Mouse (Mus musculus) left cerebral cortex, postnatal 36 days (tissue): ENCODE results near the gene Mmrn1. TPM values are rescaled to one million over a fixed set of nuclear protein-coding genes. Genes with fewer than 3 reads are reported as not detected.

Experiments used
- DNase-seq, 2 experiments: peaks; one replicate each; pipeline ENCODE4 v3.0.0; 2021 to 2022; ENCODE audit warnings: low spot score in 2 of 2, mixed read lengths in 1 of 2
- intact Hi-C: fragments of 180-260 bp; cut with DNase I; formaldehyde crosslinking; loops from one replicate; pipeline ENCODE4 v1.15.1; 2025
- total RNA-seq, 2 experiments: library from RNA; stranded (reverse); gene quantifications; 2 replicates each; pipeline ENCODE4 v1.2.3; 2021

Gene Mmrn1
- total RNA-seq, 2 experiments from 2014 or later: 0.12 to 0.20 TPM

DNA sequence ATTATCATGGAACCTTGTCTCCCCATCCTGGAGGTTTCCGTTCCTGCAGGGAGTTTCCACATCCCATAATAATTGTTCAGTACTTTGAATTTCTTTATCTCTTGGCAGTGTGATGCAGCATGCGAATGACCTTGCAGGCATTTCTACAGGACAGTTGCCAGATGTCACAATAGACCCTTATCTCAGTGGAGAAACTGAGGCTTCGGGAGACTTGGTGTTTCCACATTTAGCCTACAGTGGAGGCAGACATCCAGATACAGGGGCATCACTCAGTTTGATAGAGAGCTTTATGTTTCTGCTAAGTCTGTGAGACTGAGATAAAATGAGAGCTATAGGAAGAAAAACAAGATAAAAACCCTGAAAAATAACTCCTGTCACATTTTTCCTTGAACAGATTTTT is 63.0 kb downstream of the Mmrn1 start:
- intact Hi-C loops: loop anchor here (2.0 kb wide), 1 partner anchor 313 kb away; no protein-coding TSS in a partner anchor
- no peak for DNase-seq

DNA sequence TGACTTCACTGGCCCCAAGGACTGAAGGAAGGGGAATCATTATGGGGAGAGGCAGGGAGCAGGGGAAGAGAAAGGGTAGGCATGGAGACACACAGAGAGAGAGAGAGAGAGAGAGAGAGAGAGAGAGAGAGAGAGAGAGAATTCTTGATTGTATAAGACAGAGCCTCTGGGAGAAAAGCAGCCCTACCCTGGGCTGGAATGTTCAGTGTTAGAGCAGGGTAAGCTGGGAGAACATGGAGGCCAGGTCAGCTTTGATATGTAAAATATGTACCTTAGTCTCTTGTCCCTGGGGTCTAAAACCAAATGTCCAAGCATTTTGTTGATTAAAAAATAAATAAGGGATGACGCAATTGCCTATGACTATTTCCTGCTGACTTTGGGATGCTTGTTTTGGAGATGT is 67.6 kb downstream of the Mmrn1 start:
- intact Hi-C loops: no loop called here
- DNase-seq: no peak

DNA sequence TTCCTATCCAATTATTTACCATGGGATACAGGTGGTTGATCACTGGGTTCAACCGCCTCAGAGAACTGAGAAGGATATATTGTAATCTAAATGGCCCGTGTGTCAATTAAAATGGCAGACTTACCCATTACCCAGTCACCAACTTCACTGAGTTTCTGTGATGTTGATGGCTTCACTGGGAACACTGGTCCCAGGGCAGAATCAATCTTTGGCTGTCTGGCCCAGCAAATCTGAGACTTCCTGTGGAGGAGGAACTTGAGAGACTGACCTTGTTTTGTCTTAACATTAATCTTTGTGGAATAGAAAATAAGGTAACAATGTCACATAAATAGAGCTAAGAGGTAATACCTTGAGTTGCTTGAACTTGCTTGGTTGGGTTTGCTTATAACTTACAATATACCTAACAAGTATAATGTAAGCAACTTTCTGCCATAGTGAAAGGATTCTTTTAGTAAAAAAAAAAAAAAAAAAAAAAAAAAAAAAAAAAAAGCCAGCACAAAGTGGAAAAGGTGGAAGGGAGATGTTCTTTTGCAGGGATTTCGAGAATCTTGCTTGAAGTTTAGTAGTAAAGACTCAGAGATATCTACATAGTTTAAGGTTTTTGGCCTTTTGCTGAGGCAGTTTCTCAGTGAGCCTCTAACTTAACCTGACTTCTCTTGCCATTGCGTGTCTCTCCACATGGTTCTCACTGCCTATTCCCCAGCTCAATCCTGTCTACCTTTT is 68.8 kb downstream of the Mmrn1 start:
- intact Hi-C loops: no loop called here
- DNase-seq: no peak

DNA sequence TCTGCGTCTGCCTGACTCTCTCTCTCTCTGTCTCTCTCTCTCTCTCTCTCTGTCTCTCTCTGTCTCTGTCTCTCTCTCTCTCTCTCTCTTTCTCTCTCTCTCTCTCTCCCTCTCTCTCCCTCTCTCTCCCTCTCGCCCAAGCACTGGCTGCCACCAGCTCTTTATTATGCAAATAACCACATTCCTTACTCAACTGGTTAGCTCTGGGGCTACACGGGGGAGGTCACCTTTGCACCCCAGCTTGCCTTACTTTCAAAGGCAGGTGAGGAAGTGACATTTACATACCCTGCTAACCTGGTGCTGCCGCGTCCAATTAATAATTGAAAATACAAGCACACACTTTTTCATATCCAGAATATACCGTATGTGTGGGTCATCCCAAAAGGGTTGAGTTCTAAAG is 69.3 kb downstream of the Mmrn1 start:
- intact Hi-C loops: no loop called here

DNA sequence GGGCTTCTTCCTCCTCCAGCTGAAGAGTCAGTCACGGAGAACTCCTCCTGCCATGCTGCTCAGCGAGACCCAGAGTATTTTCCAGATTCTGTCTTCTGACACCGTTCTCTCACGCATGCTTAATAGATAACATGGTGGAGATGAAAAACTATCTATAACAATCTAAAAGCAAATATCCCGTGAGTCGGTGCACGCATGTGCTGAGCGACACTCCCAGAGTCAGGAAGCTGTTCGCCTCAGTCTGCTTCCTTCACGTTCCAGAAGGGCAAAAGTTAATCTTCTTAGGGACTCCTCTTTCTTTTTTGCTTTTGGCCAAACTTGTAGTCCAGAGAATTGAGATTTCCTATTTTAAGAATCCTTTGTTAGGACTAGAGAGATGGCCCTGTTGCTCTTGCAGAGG is 69.7 kb downstream of the Mmrn1 start:
- intact Hi-C loops: no loop called here
- DNase-seq: no peak

More for the DNA sequence above, 69.3 kb downstream of the Mmrn1 start:
- no peak for DNase-seq

DNA sequence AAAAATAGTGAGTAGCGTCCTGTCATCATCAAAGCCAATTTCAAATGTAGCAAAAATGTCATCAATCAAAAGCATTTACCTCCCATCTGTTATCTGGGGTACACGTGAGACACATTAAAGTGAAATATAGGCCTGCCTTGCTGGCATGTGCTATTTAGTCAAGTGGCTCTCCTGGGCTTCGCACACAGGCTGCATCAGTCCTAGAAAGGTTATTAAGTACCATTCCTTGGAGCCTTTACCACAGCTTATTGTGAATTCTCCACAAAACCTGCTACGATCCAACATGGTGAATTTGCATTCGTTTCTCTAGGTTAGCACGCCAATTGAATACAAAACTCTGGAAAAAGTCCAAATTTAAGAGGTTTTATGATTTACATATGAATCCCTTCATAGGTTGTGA is 70.8 kb downstream of the Mmrn1 start:
- DNase-seq: no peak
- intact Hi-C loops: no loop called here

DNA sequence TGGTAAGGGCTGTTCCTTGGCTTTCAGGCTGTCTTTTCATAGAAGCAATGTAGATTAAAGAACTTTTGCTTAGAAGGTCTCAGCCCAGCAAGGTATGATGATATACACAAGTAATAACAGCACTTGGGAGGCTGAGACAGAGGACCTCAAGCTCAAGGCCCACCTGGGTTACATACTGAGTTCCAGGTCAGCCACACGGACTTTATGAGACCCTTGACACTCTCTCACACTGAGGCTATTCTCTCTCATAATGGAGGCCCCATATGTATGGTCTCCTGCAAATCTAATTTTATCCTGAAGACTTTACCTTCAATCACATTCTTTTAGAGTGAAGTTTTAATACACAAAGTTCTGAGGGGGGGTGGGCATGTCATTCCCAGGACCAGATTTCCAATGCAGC is 71.6 kb downstream of the Mmrn1 start:
- intact Hi-C loops: no loop called here
- DNase-seq: no peak

DNA sequence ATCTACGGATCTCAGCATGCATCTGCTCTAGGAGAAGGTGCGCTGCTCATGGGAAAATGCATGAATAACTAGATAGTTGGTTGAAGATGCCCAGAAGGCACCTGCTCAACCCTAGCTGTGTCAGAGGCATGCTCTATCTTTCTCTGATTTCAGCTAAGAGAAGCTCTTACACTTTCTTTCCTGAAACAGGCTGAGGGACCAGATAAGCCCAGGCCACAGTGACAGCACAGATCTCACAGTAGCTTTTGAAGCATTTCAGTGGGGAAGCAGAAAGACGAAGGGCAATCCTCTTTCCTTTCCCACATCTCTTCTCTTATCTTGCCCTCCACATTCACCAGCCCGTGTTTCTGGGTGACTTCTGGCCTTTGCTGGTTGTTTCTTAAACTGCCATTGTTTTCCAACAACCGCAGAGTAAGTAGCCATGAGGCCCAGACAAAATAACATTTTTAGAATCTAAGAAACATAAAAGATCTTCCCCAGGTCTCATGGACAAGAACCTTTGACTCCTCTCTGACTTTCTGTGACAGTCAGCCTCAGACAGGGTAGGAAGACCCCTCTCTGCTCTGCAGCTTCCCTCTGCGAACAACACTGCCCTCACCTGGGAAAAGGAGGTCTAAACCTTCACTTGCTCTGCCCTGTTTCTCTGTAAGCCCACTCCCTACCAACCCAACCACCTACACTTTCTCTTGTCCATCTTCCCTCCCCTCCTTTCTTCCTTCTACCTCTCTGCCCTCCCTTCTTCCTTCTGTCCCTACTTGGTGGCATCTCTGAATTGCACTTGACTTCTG is 76.4 kb downstream of the Mmrn1 start:
- intact Hi-C loops: no loop called here
- no peak for DNase-seq

DNA sequence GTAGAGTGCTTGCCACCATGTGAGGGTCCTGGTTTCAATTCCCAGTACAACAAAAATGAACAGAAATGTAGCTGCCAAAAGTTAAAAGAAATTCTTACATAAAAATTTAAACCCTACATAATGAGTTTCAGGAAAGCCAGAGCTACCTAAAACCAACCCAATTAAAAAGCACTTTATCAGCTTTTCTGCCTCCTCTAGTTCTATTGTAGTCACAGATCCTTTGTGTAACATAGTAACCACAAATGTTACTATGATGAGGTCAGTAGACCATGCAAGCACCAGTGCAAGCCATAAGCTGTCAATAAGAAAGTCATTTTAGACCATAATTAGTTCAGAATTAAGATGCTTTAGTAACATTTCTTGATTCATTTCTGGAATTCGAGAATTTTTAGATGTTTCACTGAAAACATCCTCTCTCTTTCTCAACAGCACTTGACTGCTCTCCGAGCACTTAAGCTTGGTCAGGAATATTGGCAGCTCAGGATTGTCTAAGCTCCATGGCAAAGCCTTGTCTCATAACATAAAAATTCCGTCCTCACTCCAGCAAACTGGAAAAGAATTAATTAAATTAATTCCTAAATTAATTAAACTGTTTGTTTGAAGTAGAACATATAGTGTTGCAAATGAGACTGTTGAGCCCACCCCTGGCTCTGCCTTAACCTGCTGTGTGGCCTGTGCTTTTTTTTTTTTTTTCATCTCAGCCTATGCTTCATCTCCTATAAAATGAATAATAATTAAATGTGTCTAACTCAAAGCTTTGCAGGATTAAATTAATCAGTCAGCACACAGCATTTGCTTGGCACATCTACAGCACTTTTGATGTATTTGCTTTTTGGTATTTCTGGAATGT is 79.4 kb downstream of the Mmrn1 start:
- intact Hi-C loops: no loop called here
- no peak for DNase-seq

DNA sequence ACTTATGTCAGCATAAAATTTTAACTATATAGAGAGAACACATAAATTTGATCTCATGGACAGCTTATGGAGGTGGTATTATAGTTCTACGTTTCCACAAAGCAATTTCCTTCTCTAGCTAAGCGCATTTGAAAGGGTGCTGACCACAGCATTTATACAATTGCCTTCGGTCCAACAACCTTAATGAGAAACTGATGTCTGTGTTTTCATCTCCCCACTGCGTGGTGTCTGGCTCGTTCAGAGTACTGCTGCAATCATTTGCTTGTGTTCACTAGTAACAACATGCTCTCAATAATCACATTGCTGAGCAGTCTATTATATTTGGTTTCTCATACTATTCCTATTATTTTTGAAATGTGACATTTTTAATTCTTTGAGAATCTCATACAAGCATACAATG is 89.0 kb downstream of the Mmrn1 start:
- DNase-seq: no peak
- intact Hi-C loops: no loop called here

DNA sequence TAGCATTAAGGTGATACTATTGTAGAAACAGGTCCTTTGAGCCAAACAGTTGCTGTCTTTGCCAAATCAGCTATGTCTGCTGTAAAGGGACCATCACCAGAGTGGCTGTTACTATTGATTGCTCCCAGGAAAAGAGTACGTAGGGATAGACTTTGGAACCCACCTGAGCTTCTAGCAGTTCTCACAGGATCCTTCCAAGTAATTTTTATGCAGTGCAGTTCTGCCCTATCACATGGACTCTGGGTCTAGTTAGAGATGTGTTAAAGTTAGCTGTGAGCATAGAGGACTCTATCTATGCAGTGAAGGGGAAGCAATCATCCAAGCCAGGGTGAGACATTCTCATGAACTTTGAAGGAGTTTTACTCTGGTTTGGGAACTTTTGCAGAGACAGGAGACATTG is 94.9 kb downstream of the Mmrn1 start:
- intact Hi-C loops: no loop called here
- no peak for DNase-seq

DNA sequence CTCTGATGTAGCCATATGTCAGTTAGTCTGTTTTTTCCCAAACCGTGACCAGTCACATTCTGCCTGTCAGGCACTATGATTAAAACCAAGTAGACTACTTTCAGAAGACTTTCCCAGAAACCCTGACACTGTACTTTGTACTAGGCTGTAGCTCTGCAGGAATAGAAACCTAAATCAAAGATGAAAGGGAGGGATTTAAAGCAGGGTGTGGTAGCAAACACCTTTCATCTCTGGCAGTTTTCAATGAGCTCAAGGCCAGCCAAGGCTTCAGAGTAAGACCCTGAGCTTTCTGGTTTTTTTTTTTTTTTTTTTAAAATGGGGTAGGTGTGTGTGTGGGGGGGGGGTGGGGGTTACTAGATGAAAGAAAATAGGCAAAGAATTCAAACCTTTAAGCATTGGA is 96.2 kb downstream of the Mmrn1 start:
- intact Hi-C loops: no loop called here
- DNase-seq: no peak

DNA sequence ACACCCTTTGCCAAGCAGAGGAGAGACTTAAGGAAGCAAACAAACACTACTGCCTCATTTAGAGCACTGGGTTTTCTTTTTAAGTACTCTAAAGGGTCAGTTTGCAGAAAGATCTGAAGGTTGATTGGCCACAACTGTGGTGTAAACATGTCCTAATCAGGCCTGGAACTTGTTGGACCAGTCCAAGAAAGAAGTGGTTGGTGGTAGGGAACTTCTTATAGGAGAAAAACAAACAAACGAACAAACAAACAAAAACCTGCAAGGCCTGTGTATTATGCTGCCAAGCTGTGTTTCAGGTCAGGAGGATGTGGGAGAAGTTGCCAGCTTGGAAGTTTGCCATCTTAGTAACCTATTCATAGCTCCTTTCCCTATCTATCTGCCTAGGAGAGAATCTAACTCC is 108.5 kb downstream of the Mmrn1 start:
- intact Hi-C loops: no loop called here
- DNase-seq: no peak

Other genes starting within 250 kb of the Mmrn1 start
- gene Snca, start 95.1 kb upstream of the Mmrn1 start, total RNA-seq: 100 to 1,000 TPM; 362 to 381 TPM